Mouse (Mus musculus): Measurements from ENCODE around the gene Cys1. TPM values are rescaled to one million over a fixed set of nuclear protein-coding genes. Genes with fewer than 3 reads are reported as not detected.

Cys1 gene
- polyA plus RNA-seq, 1 experiment from 2014 or later: 2.6 TPM

GRCm38 (mm10) chr12:24710672-24711071 is 29.1 kb upstream of the Cys1 start:
- Histone ChIP-seq H3K4me2 (replicated peaks; ENCODE audit: low read depth, low read length) (0 out of 2 replicates have a peak overlapping the region, but pooled peaks have one; percentile 75), H3K27ac (ENCODE audit: low read length) (no peak overlapping the region), H3K4me3 (ENCODE audit: low read depth, low read length) (no peak overlapping the region), H3K27me3 (ENCODE audit: control insufficient read depth, insufficient read depth, low read length) (no peaks in the 10 kb centered on the region), H3K4me1 (ENCODE audit: control insufficient read depth, insufficient read depth, low read length) (peaks cover 24% of the 10 kb centered on the region; the same call in 1 of the 2 replicates), H3K9me3 (ENCODE audit: control insufficient read depth, low read depth, low read length) (no peaks in the 10 kb centered on the region), H3K9ac (replicated peaks; ENCODE audit: low read depth, low read length) (no peak overlapping the region), H3K36me3 (ENCODE audit: control insufficient read depth, insufficient read depth, low read length) (peaks cover 28% of the 10 kb centered on the region)
- WGBS: 64% methylated on average over 5 of the region's 5 CpGs
- no peak for ATAC-seq (ENCODE audit: insufficient number of reproducible peaks, insufficient read depth, low FRiP score, low read depth)

GRCm38 (mm10) chr12:24709831-24710508 is 28.4 kb upstream of the Cys1 start:
- peak; percentile 40 for ATAC-seq (ENCODE audit: insufficient number of reproducible peaks, insufficient read depth, low FRiP score, low read depth)

GRCm38 (mm10) chr12:24709409-24709808 is 27.8 kb upstream of the Cys1 start:
- WGBS: 14% methylated on average over 6 of the region's 6 CpGs
- H3K4me2 ChIP-seq (replicated peaks; ENCODE audit: low read depth, low read length): peak overlapping the region; percentile 75
- H3K4me1 ChIP-seq (ENCODE audit: control insufficient read depth, insufficient read depth, low read length): peaks cover 24% of the 10 kb centered on the region; the same call in 1 of the 2 replicates
- H3K27me3 ChIP-seq (ENCODE audit: control insufficient read depth, insufficient read depth, low read length): no peaks in the 10 kb centered on the region
- peak overlapping the region; percentile 78 for H3K9ac ChIP-seq (replicated peaks; ENCODE audit: low read depth, low read length)
- peak overlapping the region; percentile 77 for H3K4me3 ChIP-seq (ENCODE audit: low read depth, low read length)
- no peak for ATAC-seq (ENCODE audit: insufficient number of reproducible peaks, insufficient read depth, low FRiP score, low read depth)
- H3K36me3 ChIP-seq (ENCODE audit: control insufficient read depth, insufficient read depth, low read length): peaks cover 22% of the 10 kb centered on the region
- no peaks in the 10 kb centered on the region for H3K9me3 ChIP-seq (ENCODE audit: control insufficient read depth, low read depth, low read length)
- peak overlapping the region; percentile 74; the same call in 1 of the 2 replicates for H3K27ac ChIP-seq (ENCODE audit: low read length)

More at GRCm38 (mm10) chr12:24709831-24710508, 28.4 kb upstream of the Cys1 start:
- Histone ChIP-seq H3K9me3 (ENCODE audit: control insufficient read depth, low read depth, low read length) (no peaks in the 10 kb centered on the region), H3K27ac (ENCODE audit: low read length) (peak overlapping the region; percentile 74; the same call in 1 of the 2 replicates), H3K4me3 (ENCODE audit: low read depth, low read length) (peak overlapping the region; percentile 77), H3K36me3 (ENCODE audit: control insufficient read depth, insufficient read depth, low read length) (peaks cover 28% of the 10 kb centered on the region), H3K4me1 (ENCODE audit: control insufficient read depth, insufficient read depth, low read length) (peaks cover 24% of the 10 kb centered on the region; the same call in 1 of the 2 replicates), H3K9ac (replicated peaks; ENCODE audit: low read depth, low read length) (no peak overlapping the region), H3K27me3 (ENCODE audit: control insufficient read depth, insufficient read depth, low read length) (no peaks in the 10 kb centered on the region), H3K4me2 (replicated peaks; ENCODE audit: low read depth, low read length) (peak overlapping the region; percentile 75)
- WGBS: 32% methylated on average over 5 of the region's 5 CpGs

- Histone ChIP-seq H3K9me3 (ENCODE audit: control insufficient read depth, low read depth, low read length) (no peaks in the 10 kb centered on the region), H3K4me2 (replicated peaks; ENCODE audit: low read depth, low read length) (peak overlapping the region; percentile 75), H3K9ac (replicated peaks; ENCODE audit: low read depth, low read length) (peak overlapping the region; percentile 78), H3K27ac (ENCODE audit: low read length) (peak overlapping the region; percentile 74; the same call in 1 of the 2 replicates), H3K36me3 (ENCODE audit: control insufficient read depth, insufficient read depth, low read length) (peaks cover 20% of the 10 kb centered on the region), H3K27me3 (ENCODE audit: control insufficient read depth, insufficient read depth, low read length) (no peaks in the 10 kb centered on the region), H3K4me1 (ENCODE audit: control insufficient read depth, insufficient read depth, low read length) (peaks cover 24% of the 10 kb centered on the region; the same call in 1 of the 2 replicates), H3K4me3 (ENCODE audit: low read depth, low read length) (peak overlapping the region; percentile 77)
- WGBS: 0% methylated on average over 17 of the region's 17 CpGs
- no peak for ATAC-seq (ENCODE audit: insufficient number of reproducible peaks, insufficient read depth, low FRiP score, low read depth)
These were observed 27.2 kb upstream of the Cys1 start for GRCm38 (mm10) chr12:24708824-24709218.

- Histone ChIP-seq H3K27me3 (ENCODE audit: control insufficient read depth, insufficient read depth, low read length) (no peaks in the 10 kb centered on the region), H3K27ac (ENCODE audit: low read length) (peak within 1 kb of the TSS; percentile 74), H3K4me2 (replicated peaks; ENCODE audit: low read depth, low read length) (peak within 1 kb of the TSS; percentile 75), H3K4me3 (ENCODE audit: low read depth, low read length) (peak within 1 kb of the TSS; percentile 77), H3K9ac (replicated peaks; ENCODE audit: low read depth, low read length) (peak within 1 kb of the TSS; percentile 78), H3K4me1 (ENCODE audit: control insufficient read depth, insufficient read depth, low read length) (peaks cover 24% of the 10 kb centered on the region; the same call in 1 of the 2 replicates), H3K9me3 (ENCODE audit: control insufficient read depth, low read depth, low read length) (no peaks in the 10 kb centered on the region), H3K36me3 (ENCODE audit: control insufficient read depth, insufficient read depth, low read length) (peaks cover 18% of the 10 kb centered on the region)
- WGBS: under 1% methylated on average over 83 of the region's 83 CpGs
- ATAC-seq (ENCODE audit: insufficient number of reproducible peaks, insufficient read depth, low FRiP score, low read depth): peak; percentile 88
These were observed 26.6 kb upstream of the Cys1 start, which contains the start of gene Rrm2 for GRCm38 (mm10) chr12:24707954-24708823. Gene Rrm2 (plus strand): TSS chr12:24708241.

- H3K9me3 ChIP-seq (ENCODE audit: control insufficient read depth, low read depth, low read length): no peaks in the 10 kb centered on the region
- peaks cover 24% of the 10 kb centered on the region; the same call in 1 of the 2 replicates for H3K4me1 ChIP-seq (ENCODE audit: control insufficient read depth, insufficient read depth, low read length)
- no peak for ATAC-seq (ENCODE audit: insufficient number of reproducible peaks, insufficient read depth, low FRiP score, low read depth)
- peaks cover 15% of the 10 kb centered on the region for H3K36me3 ChIP-seq (ENCODE audit: control insufficient read depth, insufficient read depth, low read length)
- peak overlapping the region; percentile 77 for H3K4me3 ChIP-seq (ENCODE audit: low read depth, low read length)
- H3K9ac ChIP-seq (replicated peaks; ENCODE audit: low read depth, low read length): peak overlapping the region; percentile 78; the same call in 1 of the 2 replicates
- no peaks in the 10 kb centered on the region for H3K27me3 ChIP-seq (ENCODE audit: control insufficient read depth, insufficient read depth, low read length)
- H3K27ac ChIP-seq (ENCODE audit: low read length): no peak overlapping the region
- WGBS: under 1% methylated on average over 9 of the region's 9 CpGs
- H3K4me2 ChIP-seq (replicated peaks; ENCODE audit: low read depth, low read length): peak overlapping the region; percentile 75
These were observed 25.8 kb upstream of the Cys1 start for GRCm38 (mm10) chr12:24707480-24707802.

- ATAC-seq (ENCODE audit: insufficient number of reproducible peaks, insufficient read depth, low FRiP score, low read depth): peak; percentile 39; the same call in 1 of the 2 replicates
- Histone ChIP-seq H3K4me1 (ENCODE audit: control insufficient read depth, insufficient read depth, low read length) (peaks cover 24% of the 10 kb centered on the region; the same call in 1 of the 2 replicates), H3K4me2 (replicated peaks; ENCODE audit: low read depth, low read length) (peak overlapping the region; percentile 75), H3K9ac (replicated peaks; ENCODE audit: low read depth, low read length) (peak overlapping the region; percentile 78; the same call in 1 of the 2 replicates), H3K27ac (ENCODE audit: low read length) (no peak overlapping the region), H3K4me3 (ENCODE audit: low read depth, low read length) (peak overlapping the region; percentile 77), H3K9me3 (ENCODE audit: control insufficient read depth, low read depth, low read length) (no peaks in the 10 kb centered on the region), H3K27me3 (ENCODE audit: control insufficient read depth, insufficient read depth, low read length) (no peaks in the 10 kb centered on the region), H3K36me3 (ENCODE audit: control insufficient read depth, insufficient read depth, low read length) (peaks cover 10% of the 10 kb centered on the region)
- WGBS: 1% methylated on average over 27 of the region's 27 CpGs
These were observed 25.3 kb upstream of the Cys1 start for GRCm38 (mm10) chr12:24706764-24707479.
